Mouse (Mus musculus) midbrain, embryonic 12.5 days (tissue): ENCODE measurements around the gene Grik3. TPM values are rescaled to one million over a fixed set of nuclear protein-coding genes. Genes with fewer than 3 reads are reported as not detected.

ENCODE experiments used
- ATAC-seq: fragments of 200-750 bp; cut with Nextera tagmentation; 2 replicates; pipeline ENCODE4 v1.8.0; 2017; ENCODE audit warnings: low read depth, moderate TSS enrichment, moderate library complexity; ENCODE audit not compliant: low FRiP score
- H3K27ac ChIP-seq: fragments of 300-500 bp; sonication (generic); replicated peaks from 2 replicates; pipeline ENCODE4 v1.5.1; 2016; ENCODE audit warnings: mild to moderate bottlenecking
- H3K27me3 ChIP-seq: fragments of 300-500 bp; sonication (generic); 2 replicates; pipeline ENCODE4 v1.6.1; 2016; ENCODE audit warnings: mild to moderate bottlenecking
- H3K36me3 ChIP-seq: fragments of 300-500 bp; sonication (generic); 2 replicates; pipeline ENCODE4 v1.6.1; 2016
- H3K4me1 ChIP-seq: fragments of 300-500 bp; sonication (generic); 2 replicates; pipeline ENCODE4 v1.6.1; 2016
- H3K4me2 ChIP-seq: fragments of 300-500 bp; sonication (generic); replicated peaks from 2 replicates; pipeline ENCODE4 v1.6.1; 2016; ENCODE audit warnings: mild to moderate bottlenecking, moderate library complexity
- H3K4me3 ChIP-seq: fragments of 300-500 bp; sonication (generic); 2 replicates; pipeline ENCODE4 v1.5.1; 2016; ENCODE audit warnings: mild to moderate bottlenecking
- H3K9ac ChIP-seq: fragments of 300-500 bp; sonication (generic); replicated peaks from 2 replicates; pipeline ENCODE4 v1.6.1; 2016; ENCODE audit warnings: mild to moderate bottlenecking, moderate library complexity
- H3K9me3 ChIP-seq: fragments of 300-500 bp; sonication (generic); 2 replicates; pipeline ENCODE4 v1.6.1; 2016; ENCODE audit warnings: mild to moderate bottlenecking
- WGBS: fragments of 180-500 bp; shearing (Covaris S2); methylation state at CpG from one replicate; pipeline ENCODE4 v1.1.7; 2016; 5-methylcytosine and 5-hydroxymethylcytosine counted together
- polyA plus RNA-seq: library from polyadenylated mRNA; unstranded; fragments of >200 nt; fragmentation: Nextera tagmentation; extraction: Ambion mirVana; gene quantifications from 2 replicates; pipeline ENCODE4 v1.2.1, GENCODE M21; 2016

Gene Grik3
- polyA plus RNA-seq, 1 experiment from 2014 or later: 1.5 TPM

DNA sequence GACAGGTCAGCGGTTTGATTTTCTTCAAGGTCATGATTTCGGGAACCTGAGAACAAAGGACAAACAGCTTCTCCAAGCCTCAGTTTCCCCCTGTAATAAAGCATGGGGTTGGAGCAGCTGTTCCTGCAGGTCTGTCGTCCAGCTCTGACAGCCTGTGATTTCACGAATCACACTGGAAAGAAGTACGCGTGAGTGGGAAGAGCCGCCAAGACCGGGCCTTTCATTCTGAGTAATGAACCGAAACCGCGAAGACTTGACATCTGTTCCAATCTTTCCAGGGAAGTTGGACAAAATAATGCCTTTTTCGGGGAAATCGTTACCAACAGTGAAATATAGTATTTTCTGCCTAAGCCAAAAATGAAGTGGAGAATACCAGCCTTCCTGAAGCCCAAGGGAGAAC is 191.5 kb downstream of the Grik3 start:
- H3K27me3 ChIP-seq: peaks cover 5% of the 10 kb centered on the region; the same call in 1 of the 2 replicates
- 80% methylated on average over 13 of the region's 13 CpGs for WGBS
- no peak overlapping the region for H3K27ac ChIP-seq
- H3K9me3 ChIP-seq: no peaks in the 10 kb centered on the region
- no peaks in the 10 kb centered on the region for H3K36me3 ChIP-seq
- H3K4me2 ChIP-seq: no peak overlapping the region
- H3K9ac ChIP-seq: no peak overlapping the region
- no peak for ATAC-seq
- H3K4me3 ChIP-seq: no peak overlapping the region
- H3K4me1 ChIP-seq: peaks cover 8% of the 10 kb centered on the region

DNA sequence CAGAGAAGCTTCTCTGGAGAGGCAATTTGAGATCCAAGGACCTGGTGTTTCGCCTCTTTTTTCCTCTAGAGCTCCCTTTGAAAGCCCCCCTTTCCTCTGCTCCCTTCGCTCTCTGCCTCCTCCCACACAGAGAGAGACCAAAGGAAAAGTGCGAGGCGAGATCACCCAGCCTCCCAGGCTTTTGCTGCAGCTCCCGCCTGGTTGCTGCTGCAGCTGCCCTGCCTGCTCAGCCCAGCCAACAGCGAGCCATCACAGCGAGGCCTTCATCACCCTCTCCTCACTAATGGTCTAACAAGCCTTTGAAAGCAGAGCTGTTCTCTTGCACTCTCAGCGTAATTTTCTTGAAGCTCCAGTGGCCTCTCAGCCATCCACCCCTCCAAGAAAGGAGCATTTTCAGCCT is 196.6 kb downstream of the Grik3 start:
- Histone ChIP-seq H3K27ac (no peak overlapping the region), H3K9ac (no peak overlapping the region; the same call in 1 of the 2 replicates), H3K4me1 (no peaks in the 10 kb centered on the region), H3K4me2 (no peak overlapping the region), H3K4me3 (no peak overlapping the region), H3K9me3 (no peaks in the 10 kb centered on the region), H3K27me3 (peaks cover 11% of the 10 kb centered on the region; the same call in 1 of the 2 replicates), H3K36me3 (no peaks in the 10 kb centered on the region)
- 42% methylated on average over 8 of the region's 8 CpGs for WGBS
- no peak for ATAC-seq

GRCm38 (mm10) chr4:125695431-125695830 is 204.9 kb downstream of the Grik3 start:
- no peak overlapping the region for H3K4me3 ChIP-seq
- no peaks in the 10 kb centered on the region for H3K9me3 ChIP-seq
- no peak for ATAC-seq
- peak overlapping the region; percentile 79 for H3K27ac ChIP-seq
- WGBS: 16% methylated on average over 6 of the region's 6 CpGs
- H3K36me3 ChIP-seq: no peaks in the 10 kb centered on the region
- peaks cover 36% of the 10 kb centered on the region for H3K4me1 ChIP-seq
- peak overlapping the region; percentile 40 for H3K4me2 ChIP-seq
- no peak overlapping the region for H3K9ac ChIP-seq
- peaks cover 43% of the 10 kb centered on the region for H3K27me3 ChIP-seq

DNA sequence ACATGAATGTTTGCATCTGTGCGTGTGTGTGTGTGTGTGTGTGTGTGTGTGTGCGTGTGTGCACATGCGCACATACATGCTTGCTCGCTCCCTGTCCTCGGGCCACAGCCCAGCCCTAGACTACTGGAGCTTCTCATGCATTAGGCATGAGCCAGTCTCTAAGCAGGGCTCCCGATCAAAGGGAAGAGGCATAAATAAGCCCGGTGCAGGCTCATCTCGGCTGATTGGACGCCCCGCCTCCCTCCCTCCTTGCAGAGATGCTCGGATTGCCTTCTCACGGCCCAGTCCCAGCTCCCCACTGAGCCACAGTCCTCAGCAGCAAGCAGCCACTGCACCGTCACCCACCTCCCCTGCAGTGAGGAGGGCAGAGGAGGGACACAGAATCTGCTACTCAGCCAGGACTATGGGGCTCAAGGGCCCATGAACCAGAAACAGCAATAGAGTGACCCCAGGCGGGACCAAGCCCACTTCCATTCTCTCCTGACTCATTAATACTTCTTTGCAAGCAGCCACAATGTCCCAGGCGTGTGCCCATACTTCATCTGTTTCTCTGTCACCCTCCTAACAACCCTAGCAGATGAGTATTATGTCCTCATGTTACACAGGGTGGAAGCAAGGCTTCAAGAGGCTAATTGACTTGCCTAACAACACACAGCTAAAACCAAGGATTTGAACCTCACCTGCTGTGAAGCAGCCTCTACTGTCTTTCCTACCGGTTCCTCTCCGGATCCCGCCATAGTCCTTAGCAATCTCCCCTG is 205.9 kb downstream of the Grik3 start:
- Histone ChIP-seq H3K27me3 (peaks cover 42% of the 10 kb centered on the region), H3K27ac (peak overlapping the region; percentile 79), H3K36me3 (no peaks in the 10 kb centered on the region), H3K4me3 (no peak overlapping the region), H3K4me1 (peaks cover 36% of the 10 kb centered on the region), H3K4me2 (peak overlapping the region; percentile 40), H3K9me3 (no peaks in the 10 kb centered on the region), H3K9ac (no peak overlapping the region)
- peak; percentile 98 for ATAC-seq
- 7% methylated on average over 18 of the region's 18 CpGs for WGBS

DNA sequence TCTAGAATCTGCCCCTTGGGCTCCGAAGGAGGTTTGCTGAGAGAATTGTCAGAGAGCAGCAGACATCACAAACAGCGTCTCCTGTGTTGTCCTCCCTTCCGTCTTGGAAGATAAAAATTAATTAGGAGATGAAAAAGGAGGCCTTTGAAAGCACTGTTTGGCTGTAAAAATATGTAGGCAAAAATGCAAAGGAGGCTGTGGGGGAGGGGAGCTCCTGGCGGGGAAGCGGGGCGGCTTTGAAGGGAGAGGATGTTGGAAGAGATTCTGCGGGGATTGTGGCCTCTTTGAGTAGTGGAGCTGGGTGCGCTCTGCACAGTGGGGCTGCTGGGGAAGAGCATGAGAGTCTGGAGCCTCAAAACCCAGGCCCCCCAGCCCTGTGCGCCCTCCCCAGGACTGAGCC is 207.1 kb downstream of the Grik3 start:
- Histone ChIP-seq H3K4me1 (peaks cover 39% of the 10 kb centered on the region), H3K9me3 (no peaks in the 10 kb centered on the region), H3K36me3 (no peaks in the 10 kb centered on the region), H3K4me2 (no peak overlapping the region), H3K27ac (peak overlapping the region; percentile 79), H3K9ac (no peak overlapping the region), H3K27me3 (peaks cover 50% of the 10 kb centered on the region), H3K4me3 (no peak overlapping the region)
- no peak for ATAC-seq
- 7% methylated on average over 9 of the region's 9 CpGs for WGBS

DNA sequence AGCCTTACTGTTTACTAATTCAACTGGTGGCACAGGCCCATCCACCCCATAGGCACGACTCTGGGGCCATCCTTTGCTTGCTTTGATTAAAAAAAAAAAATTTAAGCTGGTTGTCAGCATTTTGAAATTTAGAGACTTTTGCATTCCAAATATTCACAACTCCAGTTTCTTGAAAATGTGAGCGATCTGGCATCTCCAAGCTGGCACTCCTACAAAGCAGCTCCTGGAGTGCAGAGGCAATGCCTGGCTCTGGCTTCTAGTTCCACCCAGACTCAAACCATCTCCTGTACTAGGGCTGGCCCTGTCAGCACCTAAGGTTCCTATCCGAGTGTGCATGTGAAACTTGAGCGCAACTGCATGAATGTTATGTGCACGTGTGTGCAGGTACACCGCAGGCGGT is 208.6 kb downstream of the Grik3 start:
- WGBS: 95% methylated on average over 7 of the region's 7 CpGs
- no peak overlapping the region for H3K9ac ChIP-seq
- no peak overlapping the region for H3K4me3 ChIP-seq
- H3K27ac ChIP-seq: no peak overlapping the region
- H3K9me3 ChIP-seq: no peaks in the 10 kb centered on the region
- no peak overlapping the region for H3K4me2 ChIP-seq
- H3K27me3 ChIP-seq: peaks cover 49% of the 10 kb centered on the region
- no peaks in the 10 kb centered on the region for H3K36me3 ChIP-seq
- H3K4me1 ChIP-seq: peaks cover 44% of the 10 kb centered on the region
- ATAC-seq: no peak

- 73% methylated on average over 8 of the region's 8 CpGs for whole genome bisulfite sequencing
- H3K9ac ChIP-seq: no peak overlapping the region
- no peak overlapping the region for H3K27ac ChIP-seq
- no peak overlapping the region for H3K4me3 ChIP-seq
- H3K27me3 ChIP-seq: peaks cover 41% of the 10 kb centered on the region
- H3K4me1 ChIP-seq: peaks cover 40% of the 10 kb centered on the region
- no peak for ATAC-seq
- H3K36me3 ChIP-seq: no peaks in the 10 kb centered on the region
- no peak overlapping the region for H3K4me2 ChIP-seq
- no peaks in the 10 kb centered on the region for H3K9me3 ChIP-seq
Observed at GRCm38 (mm10) chr4:125700331-125700730, 209.8 kb downstream of the Grik3 start.

DNA sequence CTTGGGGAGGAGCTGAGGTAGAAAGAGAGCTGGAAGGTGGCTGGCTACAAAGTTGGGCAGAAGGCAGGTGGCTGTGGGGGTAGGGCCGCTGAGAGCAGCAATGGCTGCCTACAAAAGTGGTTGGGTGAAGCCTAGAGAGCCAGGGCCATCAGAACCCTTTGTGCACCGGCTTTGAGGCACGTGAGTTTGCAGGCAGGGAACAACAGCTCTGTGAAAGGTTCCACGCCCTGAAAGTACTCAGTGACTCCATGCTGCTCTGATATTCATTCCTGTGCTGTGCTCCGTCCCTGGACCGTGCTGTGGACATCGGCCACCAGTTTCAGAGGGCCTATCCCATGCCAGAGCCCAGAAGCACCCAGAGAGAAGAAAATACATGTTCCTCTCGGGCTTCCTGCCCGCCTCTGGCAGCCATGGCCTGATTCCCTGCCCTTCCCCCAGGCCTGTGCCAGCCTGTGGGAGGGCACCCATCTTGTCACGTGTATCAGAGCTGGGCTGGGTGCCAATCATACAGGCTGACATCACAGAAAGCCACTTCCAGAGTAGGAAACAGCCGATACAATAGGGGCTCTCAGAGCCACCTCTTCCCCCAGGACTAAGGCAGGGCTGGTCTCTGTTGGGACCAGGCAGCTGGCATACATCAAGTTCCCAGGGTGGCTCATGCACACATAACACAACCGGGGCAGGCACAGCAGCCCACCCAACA is 212.3 kb downstream of the Grik3 start:
- H3K27ac ChIP-seq: no peak overlapping the region
- H3K4me2 ChIP-seq: no peak overlapping the region
- WGBS: 77% methylated on average over 12 of the region's 12 CpGs

DNA sequence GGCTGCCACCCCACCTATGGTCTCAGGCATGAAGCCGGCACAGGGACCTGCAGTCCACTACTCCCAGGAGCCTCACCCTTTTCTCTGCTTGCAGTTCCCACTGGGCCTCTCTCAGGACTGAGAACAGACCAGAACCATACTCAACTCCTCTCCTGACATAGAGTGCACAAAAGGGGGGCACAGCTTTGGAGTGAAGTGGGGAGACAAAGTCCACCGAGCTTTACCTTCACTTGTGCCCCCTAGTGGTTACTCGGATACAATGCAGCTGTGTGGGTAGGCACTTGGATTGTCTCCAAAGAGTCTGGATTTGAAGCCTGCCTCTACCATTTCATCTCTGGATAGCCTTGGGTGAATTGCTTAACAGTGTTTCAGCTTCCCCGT is 212.8 kb downstream of the Grik3 start:
- H3K4me3 ChIP-seq: no peak overlapping the region
- no peak overlapping the region for H3K27ac ChIP-seq
- ATAC-seq: 0 out of 2 replicates have a peak, but pooled peaks have one; percentile 34
- no peak overlapping the region for H3K4me2 ChIP-seq
- peaks cover 15% of the 10 kb centered on the region for H3K4me1 ChIP-seq
- 47% methylated on average over 4 of the region's 4 CpGs for WGBS
- no peak overlapping the region for H3K9ac ChIP-seq
- H3K9me3 ChIP-seq: no peaks in the 10 kb centered on the region
- H3K27me3 ChIP-seq: peaks cover 31% of the 10 kb centered on the region
- no peaks in the 10 kb centered on the region for H3K36me3 ChIP-seq

More for the DNA sequence above, 212.3 kb downstream of the Grik3 start:
- Histone ChIP-seq H3K4me3 (no peak overlapping the region), H3K4me1 (peaks cover 20% of the 10 kb centered on the region), H3K9me3 (no peaks in the 10 kb centered on the region), H3K9ac (no peak overlapping the region), H3K27me3 (peaks cover 37% of the 10 kb centered on the region), H3K36me3 (no peaks in the 10 kb centered on the region)
- ATAC-seq: 0 out of 2 replicates have a peak, but pooled peaks have one; percentile 23

- no peak overlapping the region for H3K27ac ChIP-seq
Observed at GRCm38 (mm10) chr4:125705746-125706145, 215.2 kb downstream of the Grik3 start.

GRCm38 (mm10) chr4:125709716-125710115 is 219.2 kb downstream of the Grik3 start:
- Histone ChIP-seq H3K9ac (no peak overlapping the region), H3K4me2 (no peak overlapping the region), H3K27ac (no peak overlapping the region), H3K4me3 (no peak overlapping the region), H3K9me3 (no peaks in the 10 kb centered on the region), H3K4me1 (peaks cover 6% of the 10 kb centered on the region; the same call in 1 of the 2 replicates), H3K27me3 (no peaks in the 10 kb centered on the region), H3K36me3 (no peaks in the 10 kb centered on the region)
- WGBS: 82% methylated on average over 10 of the region's 10 CpGs
- no peak for ATAC-seq

More at GRCm38 (mm10) chr4:125705746-125706145, 215.2 kb downstream of the Grik3 start:
- ATAC-seq: no peak
- no peaks in the 10 kb centered on the region for H3K9me3 ChIP-seq
- H3K4me2 ChIP-seq: no peak overlapping the region
- no peak overlapping the region for H3K4me3 ChIP-seq
- 49% methylated on average over 8 of the region's 8 CpGs for WGBS
- H3K9ac ChIP-seq: no peak overlapping the region
- peaks cover 19% of the 10 kb centered on the region; the same call in 1 of the 2 replicates for H3K27me3 ChIP-seq
- H3K36me3 ChIP-seq: no peaks in the 10 kb centered on the region
- H3K4me1 ChIP-seq: peaks cover 14% of the 10 kb centered on the region; the same call in 1 of the 2 replicates

GRCm38 (mm10) chr4:125717881-125718280 is 227.4 kb downstream of the Grik3 start:
- peaks cover 27% of the 10 kb centered on the region for H3K4me1 ChIP-seq
- ATAC-seq: no peak
- H3K4me2 ChIP-seq: no peak overlapping the region
- no peak overlapping the region for H3K27ac ChIP-seq
- no peak overlapping the region for H3K4me3 ChIP-seq
- no peaks in the 10 kb centered on the region for H3K9me3 ChIP-seq
- 47% methylated on average over 6 of the region's 6 CpGs for whole genome bisulfite sequencing
- H3K36me3 ChIP-seq: no peaks in the 10 kb centered on the region
- H3K27me3 ChIP-seq: peaks cover 14% of the 10 kb centered on the region
- H3K9ac ChIP-seq: no peak overlapping the region
